Mouse (Mus musculus): ENCODE measurements around the gene Dscam.

DNA sequence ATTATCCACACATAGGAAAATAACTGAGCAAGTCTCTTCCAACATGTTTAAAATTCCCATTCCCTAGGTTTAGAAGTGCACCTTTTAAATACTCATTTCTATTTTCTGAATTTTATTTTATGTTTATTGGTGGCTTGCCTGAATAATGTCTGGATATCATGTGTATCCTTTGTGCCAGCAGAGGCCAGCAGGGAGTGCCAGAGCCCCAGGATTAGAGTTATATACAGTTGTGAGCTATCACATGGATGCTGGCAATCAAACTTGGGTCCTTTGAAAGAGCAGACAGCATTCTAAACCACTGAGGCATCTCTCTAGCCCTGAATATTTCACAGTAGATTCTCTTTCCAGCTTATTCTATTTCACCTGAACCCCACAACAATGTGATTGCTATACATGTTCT lies 271.2 kb downstream of the Dscam start:
- no peak for TF ChIP-seq CTCF (IDR thresholded peaks at IDR 0.05; ENCODE audit: extremely low read depth, insufficient read depth, insufficient read length, insufficient replicate concordance)
- TF ChIP-seq POLR2A (IDR thresholded peaks at IDR 0.05; ENCODE audit: low read depth, low read length): no peak
